Mouse (Mus musculus): ENCODE data around the gene Ifit3.
"Not testable (repeated sequence)": the region's sequence is repeated elsewhere in the genome, so short reads cannot be mapped to it uniquely, and the experiment has no call there.

Ifit3 gene

DNA sequence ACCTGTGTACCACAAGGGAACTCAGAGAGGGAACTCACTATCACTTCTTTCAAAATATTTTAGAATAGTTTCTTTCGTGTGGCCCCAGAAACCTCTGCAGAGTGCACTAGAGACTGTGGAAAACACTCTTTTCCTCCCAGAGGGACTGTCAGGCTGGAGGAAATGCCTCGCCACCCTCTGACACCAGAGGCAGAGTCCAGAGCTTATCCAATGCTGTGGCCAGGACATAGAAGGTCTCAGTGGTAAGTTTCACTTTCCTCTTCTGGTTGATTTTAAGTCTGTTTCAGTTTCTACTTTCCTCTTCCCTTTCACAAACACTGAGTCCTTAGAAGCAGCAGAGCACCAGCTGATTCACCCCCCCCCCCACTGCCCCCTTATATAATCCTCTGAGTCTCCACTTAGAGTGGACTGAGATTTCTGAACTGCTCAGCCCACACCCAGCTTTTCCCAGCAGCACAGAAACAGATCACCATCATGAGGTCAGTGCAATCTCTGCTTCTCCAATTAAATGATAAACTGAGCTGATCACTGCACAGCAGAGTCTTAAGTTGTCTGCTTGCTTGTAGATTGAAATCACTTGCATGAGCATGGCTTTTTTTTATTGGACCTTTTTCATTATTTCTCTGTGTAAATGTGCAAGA, at the start of gene Ifit3:
Gene Ifit3 (plus strand): TSS at position 406 of the 641 bp plus-strand sequence.
- DNase-seq, result not testable (repeated sequence)

- no peak for DNase-seq
Measured at GRCm38 (mm10) chr19:34539422-34539821, 43.9 kb upstream of the Ifit3 start.

DNA sequence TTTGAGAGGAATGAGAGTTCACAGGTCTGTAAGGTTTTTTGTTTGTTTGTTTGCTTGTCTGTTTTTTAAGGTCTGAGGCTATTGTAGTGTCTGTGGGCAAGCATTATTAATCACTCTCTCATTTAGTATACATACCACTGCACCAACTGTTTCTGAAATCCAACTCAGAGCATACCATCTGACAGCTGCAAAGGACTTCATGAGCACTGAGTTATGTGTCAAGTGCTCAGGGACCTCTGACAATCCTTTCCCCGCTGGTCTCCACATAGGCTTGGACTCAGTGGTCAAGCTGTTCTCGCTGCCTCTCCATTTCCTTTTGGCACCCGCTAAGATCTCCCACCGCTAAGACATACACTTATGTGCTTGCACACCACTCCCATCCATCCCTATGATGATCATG, 37.1 kb upstream of the Ifit3 start:
- no peak for DNase-seq

DNA sequence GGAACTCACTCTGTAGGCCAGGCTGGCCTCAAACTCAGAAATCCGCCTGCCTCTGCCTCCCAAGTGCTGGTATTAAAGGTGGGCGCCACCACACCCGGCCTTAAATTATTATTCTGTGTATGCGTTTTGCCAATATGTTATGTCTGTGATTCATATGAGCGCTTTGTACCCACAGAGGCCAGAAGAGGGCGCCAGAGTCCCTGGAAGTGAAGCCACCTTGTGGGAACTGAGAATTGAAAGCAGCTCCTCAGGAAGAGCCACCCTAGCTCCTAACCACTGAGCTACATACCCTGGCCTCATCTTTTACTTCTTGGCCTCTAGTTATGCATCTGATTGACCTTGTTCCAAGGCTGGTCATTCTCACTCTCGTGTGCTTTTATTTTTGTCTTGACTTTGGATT, 35.4 kb upstream of the Ifit3 start:
- peak; percentile 28 for DNase-seq

DNA sequence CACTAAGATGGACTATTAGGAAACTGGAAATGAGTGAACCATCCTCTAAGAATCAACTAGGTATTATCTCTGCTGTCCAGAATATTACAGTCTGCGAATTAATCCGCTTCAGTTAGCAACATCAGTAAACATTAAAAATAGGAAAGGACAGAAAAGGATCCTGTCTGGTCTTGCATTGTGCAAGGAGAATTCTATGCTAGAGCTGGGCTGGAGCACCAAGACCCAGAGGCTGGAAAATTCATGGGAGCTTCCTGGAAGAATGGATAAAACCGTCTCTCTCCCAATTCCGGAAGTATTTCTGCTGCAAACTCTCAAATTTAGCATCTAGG, 33.2 kb upstream of the Ifit3 start:
- DNase-seq, result no peak

DNA sequence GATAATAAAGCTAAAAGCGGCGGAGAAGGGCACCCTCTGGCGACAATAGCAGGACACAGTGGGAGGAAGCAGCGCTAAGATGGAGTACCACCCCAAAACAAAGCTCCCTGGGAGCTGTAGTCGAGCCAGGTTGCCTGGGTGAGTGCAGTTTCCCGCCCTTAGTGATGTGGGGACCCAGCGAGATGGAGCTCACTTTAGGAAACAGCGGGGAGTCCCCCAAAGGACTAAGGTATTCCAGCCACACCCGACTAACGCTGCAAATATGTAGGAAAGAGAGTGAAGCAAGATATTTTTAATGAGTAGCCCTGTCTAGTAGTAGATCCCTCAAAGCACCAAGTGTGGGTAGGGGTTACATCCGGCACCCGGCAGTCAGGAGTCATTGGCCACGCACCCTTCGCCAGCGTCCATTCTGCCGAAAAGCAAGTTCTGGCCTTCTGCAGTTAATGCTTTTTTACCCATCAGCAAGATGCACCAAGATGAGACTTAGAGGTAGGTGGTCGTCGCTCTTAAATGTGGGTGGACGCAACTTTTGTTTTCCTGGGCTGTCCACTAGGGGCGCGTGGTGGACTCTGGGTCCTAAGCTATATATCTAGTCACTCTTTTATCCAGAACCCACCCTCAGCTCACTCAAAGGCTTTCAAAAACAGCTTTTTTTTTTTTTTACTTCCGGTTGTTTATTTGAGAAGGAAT, 32.7 kb upstream of the Ifit3 start, which contains the start of gene Ifit2:
Gene Ifit2 (plus strand): TSS at position 161 of the 690 bp plus-strand sequence.
- peak; percentile 69 for DNase-seq

GRCm38 (mm10) chr19:34551981-34552380, 31.4 kb upstream of the Ifit3 start:
- DNase-seq, result no peak

GRCm38 (mm10) chr19:34553021-34553420, 30.3 kb upstream of the Ifit3 start:
- DNase-seq, result no peak

DNA sequence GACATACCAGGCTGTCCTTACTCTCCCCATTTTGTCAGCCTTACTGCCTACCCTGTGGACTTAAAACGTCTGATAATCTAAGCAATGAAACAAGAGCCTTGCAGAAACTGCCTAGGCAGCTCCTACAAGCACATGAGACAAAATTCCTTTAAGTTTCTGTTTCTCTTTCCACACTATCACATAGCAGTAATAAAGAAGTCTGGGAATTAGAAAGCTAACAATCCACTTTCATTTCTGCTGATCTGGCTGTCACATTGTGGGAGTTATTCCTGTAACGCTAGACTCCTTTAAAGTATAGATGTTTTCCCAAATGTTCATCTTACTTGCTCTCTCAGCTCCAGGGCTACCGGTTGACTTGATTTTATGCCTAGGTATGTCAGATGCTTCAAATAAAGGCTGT, 29.8 kb upstream of the Ifit3 start:
- no peak for DNase-seq

DNA sequence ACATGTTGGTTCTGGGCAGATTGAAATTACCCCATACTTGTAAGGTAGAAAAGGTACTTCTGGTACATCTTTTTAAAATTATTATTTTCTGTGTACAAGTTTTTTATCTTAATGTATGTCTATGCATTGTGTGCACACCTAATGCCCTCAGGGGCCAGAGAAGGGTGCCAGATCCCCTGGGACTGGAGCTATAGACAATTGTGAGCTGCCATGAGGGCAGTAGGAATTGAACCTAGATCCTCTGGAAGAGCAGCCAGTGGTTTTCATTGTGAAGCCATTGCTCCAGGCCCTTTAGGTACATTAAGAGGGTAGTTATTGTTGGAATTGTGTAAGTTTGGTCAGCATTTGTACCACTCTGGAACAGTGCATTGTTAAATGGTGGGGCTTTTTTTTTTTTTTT, 29.3 kb upstream of the Ifit3 start:
- DNase-seq, result no peak

- no peak for DNase-seq
Measured at GRCm38 (mm10) chr19:34556621-34557020, 26.7 kb upstream of the Ifit3 start.

- no peak for DNase-seq
Measured at GRCm38 (mm10) chr19:34562556-34562955, 20.8 kb upstream of the Ifit3 start.

GRCm38 (mm10) chr19:34566178-34566784, 17.1 kb upstream of the Ifit3 start:
- no peak for DNase-seq

DNA sequence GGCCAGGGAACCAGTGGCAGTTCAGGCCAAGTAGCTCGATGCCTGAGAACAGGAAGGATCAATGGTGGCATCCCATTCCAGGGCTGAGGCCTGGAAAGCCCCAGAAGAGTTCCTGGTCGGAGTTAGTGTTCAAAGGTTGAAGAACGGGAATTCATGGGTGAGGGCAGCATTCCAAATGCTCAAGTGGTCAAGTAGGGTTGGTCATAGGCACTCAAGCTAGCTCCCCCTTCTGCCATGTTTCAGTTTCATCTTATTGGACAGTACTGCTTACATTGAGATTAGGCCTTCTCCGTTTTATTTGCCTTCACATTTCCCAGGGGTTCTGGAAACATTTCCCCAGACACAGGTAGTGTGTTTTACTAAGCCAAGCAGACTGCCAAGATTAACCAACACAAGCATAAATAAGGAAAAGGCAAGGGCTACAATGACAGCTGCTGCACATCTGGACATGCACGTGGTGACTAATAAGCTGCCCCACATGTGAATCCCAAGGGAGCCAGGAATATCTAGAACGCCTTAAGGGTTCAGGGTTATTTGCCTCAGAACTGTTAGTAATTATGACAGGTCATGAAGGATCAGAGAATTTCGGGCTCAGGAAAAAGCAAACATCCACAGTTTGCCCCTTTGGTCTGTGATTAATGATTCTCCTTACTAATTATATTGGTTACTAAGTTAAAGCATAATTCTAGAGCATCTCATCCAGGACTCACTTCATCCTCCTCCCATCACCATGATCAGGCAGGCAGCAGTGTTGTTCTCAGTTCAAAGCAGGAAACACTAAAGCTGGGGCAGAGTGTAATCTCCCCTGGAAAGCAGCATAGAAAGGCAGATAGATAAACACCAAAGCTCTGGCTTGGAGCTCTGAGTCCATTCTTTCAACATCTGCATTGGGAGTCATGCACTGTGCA, 14.1 kb upstream of the Ifit3 start:
- no peak for DNase-seq

DNA sequence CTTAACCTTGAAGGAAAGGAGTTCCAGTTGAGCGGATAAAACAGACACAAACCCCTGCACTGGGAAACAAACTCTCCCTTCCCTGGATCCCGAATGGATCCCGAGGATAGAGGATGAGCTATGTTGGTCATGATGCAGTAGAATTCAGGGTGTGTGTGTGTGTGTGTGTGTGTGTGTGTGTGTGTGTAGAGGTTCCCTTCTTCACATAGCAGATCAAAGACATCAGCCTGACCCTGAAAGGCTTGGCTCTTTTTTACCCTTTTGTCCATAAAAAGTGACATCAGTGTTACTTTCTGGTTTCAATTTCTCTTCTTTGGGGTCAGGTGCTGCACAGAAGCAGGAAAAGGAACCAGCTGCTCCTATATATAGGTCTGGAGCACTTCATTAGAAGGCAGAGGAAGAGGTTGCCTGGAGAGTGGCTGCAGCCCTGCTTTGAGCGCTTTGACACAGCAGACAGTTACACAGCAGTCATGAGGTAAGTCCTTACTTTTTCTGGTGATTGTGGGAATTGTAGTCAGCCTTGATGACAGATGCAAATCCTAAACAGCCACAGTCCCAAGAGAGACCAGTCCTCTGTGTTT, 13.3 kb upstream of the Ifit3 start:
- DNase-seq, result no peak

- no peak for DNase-seq
Measured at GRCm38 (mm10) chr19:34571080-34571479, 12.3 kb upstream of the Ifit3 start.

DNA sequence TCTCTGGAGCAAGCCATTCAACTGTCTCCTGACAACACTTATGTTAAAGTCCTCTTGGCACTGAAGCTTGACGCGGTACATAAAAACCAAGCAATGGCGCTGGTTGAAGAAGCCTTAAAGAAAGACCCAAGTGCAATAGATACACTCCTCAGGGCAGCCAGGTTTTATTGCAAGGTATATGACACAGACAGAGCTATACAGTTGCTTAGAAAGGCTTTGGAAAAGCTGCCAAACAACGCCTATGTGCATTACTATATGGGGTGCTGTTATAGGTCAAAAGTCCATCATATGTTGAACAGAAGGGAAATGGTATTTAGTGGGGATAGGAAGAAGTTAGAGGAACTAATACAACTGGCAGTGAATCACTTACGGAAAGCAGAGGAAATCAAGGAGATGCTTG, 9.7 kb upstream of the Ifit3 start:
- no peak for DNase-seq

- DNase-seq, result no peak
Measured at GRCm38 (mm10) chr19:34577121-34577520, 6.2 kb upstream of the Ifit3 start.

DNA sequence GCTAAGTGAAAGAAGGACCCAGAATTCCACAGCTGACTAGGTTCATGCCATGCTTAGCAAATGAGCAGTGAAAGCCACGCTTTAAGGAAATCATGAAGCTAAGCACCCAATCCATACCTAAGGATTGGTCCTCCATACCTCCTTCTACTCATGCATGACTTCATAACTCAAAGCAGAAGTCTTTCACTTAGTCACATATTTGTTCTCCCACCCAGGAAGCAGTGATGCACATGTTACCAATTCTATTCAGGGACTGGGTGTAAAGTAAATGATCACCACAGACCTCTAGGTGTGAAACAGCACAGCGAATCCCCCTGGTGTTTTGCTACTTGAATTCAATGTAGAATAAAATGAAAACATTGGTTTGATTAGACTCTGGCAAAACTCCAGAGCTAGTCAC, 635 bp upstream of the Ifit3 start:
- DNase-seq, result not testable (repeated sequence)

DNA sequence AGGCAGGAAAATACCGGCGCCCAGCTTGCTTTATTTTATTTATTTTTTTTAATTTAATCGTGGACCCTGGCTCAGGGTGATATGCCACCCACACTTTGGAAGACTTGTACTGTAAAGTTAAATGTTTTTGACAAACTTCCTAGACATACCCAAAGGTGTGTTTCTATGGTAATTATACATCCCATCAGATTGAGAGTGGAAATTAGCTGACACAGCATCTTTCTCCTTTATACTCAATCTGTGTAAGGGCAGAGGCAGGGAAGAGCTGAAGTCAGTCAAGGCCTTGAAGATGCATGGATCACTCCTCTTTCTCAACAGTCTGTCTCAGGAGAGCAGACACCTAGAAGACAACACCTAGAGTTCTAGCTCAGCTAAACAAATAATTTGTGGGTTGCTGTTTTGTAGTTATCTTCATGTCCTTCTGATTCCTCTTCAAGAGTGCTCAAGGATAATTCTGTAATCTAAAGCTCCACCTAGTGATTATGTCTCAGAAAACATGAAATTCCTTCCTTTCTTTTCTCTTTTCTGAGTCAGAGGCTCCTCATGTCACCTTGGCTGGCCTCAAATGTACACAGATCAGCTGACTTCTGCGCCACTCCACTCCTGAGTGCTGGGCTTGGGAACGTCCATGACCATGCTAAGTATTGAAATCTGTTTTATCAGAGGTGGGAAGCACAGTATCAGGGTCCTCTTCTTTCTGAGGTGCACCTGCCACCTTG, 2.6 kb downstream of the Ifit3 start:
- not testable (repeated sequence) for DNase-seq

DNA sequence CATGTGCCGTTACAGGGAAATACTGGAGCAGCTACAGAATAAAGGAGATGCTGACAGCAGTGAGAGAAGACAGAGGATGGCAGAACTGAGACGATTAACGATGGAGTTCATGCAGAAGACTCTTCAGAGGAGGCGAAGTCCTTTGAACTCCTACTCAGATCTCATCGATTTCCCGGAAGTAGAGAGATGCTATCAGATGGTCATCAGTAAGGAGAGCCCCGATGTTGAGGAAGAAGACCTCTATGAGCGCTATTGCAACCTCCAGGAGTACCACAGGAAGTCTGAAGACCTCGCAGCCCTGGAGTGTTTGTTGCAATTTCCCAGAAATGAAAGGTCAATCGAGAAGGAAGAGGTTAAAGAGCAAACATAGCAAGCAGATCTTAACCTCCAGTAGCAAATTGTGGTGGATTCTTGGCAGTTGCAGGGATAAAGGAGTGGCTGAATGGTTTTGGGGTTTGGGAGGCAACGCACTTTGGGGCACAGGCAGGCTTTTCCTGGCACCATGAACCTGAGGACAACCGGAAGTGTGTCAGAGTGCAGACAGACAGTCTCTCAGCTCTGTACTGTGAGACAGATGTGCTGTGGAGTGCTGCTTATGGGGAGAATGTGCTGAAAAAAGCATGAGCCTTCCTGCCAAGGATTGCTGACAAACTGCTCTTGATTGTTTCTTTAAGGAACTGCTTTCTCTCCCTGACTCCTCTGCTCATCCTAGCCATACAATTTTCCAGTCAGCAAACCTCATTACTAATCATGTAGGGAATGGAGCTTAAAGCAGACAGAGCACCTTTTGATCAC, 4.8 kb downstream of the Ifit3 start:
- DNase-seq, result not testable (repeated sequence)
